Mouse (Mus musculus) left cerebral cortex, adult 2 months (tissue): Measurements from ENCODE around the gene App. TPM values are rescaled to one million over a fixed set of nuclear protein-coding genes. Genes with fewer than 3 reads are reported as not detected.
A peak's percentile ranks its signal among the peaks of the same experiment; 100 is the strongest.

Experiments
- DNase-seq, 2 experiments: peaks; one replicate each; pipeline ENCODE4 v3.0.0; 2021 to 2022; ENCODE audit warnings: low spot score in 2 of 2, mixed read lengths in 1 of 2; ENCODE audit errors: extremely low spot score in 1 of 2
- H3K27ac ChIP-seq: fragments of 200-600 bp; 2 replicates; pipeline ENCODE4 v1.8.1; 2022
- H3K4me3 ChIP-seq: fragments of 200-600 bp; 2 replicates; pipeline ENCODE4 v1.8.1; 2022
- CTCF ChIP-seq: fragments of 200-600 bp; IDR thresholded peaks from 2 replicates; pipeline ENCODE4 v1.8.1; 2022; ENCODE audit warnings: antibody characterized with exemption, mild to moderate bottlenecking, moderate library complexity
- intact Hi-C: fragments of 180-260 bp; cut with DNase I; formaldehyde crosslinking; loops from one replicate; pipeline ENCODE4 v1.15.1; 2025
- total RNA-seq, 2 experiments: library from RNA; stranded (reverse); gene quantifications; 2 replicates each; pipeline ENCODE4 v1.2.3; 2021

App gene
- total RNA-seq, 2 experiments from 2014 or later = 1,405 to 1,415 TPM

DNA sequence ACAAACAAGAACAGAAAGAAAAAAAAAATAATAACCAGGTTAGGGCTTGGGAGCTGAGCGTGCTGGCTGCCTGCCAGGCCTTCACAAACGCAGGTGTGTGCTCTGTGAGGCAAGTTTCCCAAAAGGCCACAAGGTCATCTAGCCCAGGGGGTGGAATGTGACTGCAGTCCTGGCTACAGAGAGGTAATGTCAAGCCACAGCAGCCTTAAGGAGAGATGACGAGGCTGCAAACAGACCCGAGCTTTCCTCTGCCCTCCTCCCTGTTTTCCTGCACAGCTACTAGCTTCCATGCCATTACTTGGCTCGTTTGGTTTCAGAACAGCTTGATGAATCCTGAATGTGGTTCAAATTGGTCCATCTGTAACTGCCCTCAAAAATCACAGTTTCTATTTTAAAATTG, 4.7 kb downstream of the App start:
- Histone ChIP-seq H3K27ac (peak overlapping the region; percentile 6; the same call in 1 of the 2 replicates), H3K4me3 (peak overlapping the region; percentile 11; the same call in 1 of the 2 replicates)
- TF ChIP-seq CTCF = no peak
- DNase-seq = no peak
- intact Hi-C loops = no loop called here

DNA sequence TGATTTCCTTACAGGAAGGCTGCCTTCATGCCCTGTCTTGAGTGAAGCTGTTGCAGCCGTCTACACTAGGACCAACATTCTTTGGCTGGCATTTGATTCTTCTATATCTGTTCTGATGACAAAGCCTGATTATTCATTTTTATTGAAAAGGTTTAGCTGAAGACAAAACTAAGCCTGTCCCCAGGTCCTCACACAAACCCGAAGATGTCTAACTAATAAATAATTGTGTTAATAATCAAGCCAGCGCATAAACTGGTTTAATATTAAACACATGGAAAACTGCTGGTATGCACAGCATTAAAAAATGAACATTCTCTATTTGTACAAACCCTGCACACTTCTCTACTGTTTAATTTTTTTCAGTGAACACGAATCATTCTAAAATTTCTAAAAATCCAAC, 7.4 kb downstream of the App start:
- H3K27ac ChIP-seq = no peak overlapping the region
- TF ChIP-seq CTCF = no peak
- intact Hi-C loops = no loop called here
- DNase-seq = no peak
- H3K4me3 ChIP-seq = no peak overlapping the region

DNA sequence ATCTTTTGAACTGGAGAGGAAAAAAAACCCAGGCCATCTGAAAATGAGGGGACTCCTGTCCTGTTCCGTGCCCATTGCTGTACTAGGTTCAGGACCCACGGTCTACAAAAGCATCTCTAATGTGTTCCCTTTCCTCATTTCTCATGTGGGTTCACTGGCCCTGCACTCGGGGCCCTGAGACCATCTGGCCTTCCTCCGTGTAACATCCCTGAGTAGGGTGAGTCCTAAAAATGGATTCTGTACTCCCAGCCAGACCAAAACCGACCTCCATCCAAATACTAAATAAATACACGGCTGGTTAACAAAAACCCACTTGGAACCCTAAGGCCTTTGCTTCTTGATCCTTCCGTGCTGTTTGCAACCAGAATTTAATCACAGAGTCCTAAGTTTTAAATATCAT, 7.9 kb downstream of the App start:
- H3K4me3 ChIP-seq = no peak overlapping the region
- H3K27ac ChIP-seq = no peak overlapping the region
- TF ChIP-seq CTCF = no peak
- intact Hi-C loops = no loop called here
- no peak for DNase-seq

DNA sequence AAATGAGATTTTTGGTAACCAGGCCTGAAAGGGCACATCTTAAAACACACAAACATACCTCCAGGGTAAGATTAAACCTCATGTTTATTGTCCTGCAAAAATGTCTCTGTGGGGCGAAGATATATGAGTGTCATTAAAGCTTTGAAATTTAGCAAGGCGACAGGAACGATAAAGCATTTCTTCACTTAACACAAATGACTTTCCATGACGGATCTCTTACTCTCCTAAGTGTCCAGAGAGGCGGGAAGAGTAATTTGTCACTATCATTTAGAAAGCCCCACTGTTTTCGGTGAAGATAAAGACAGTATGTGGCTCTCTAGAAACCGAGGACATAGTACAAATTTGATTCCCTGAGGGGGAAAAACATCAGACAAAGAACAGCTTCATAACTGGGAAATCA, 8.4 kb downstream of the App start:
- TF ChIP-seq CTCF = no peak
- DNase-seq = no peak
- Histone ChIP-seq H3K27ac (no peak overlapping the region), H3K4me3 (no peak overlapping the region)
- intact Hi-C loops = no loop called here

DNA sequence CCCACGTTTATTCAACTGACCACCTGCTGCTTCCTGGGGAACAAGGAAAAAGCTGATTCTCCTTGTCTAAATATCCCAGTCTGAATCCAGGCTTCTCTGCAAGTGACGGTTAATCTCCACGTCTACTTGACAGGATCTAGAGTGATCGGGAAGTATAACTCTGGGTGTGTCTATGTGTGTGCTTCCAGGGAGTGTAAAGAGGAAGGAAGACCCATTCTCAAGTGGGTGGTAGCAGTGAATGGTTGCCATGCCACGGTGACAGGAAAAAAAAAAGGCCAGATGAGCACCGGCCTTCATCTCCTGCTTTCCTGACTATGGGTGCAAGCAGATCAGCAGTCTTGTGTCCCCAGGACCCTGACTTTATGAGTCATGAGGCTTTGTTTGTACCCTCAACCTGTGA, 10.8 kb downstream of the App start:
- DNase-seq = no peak
- intact Hi-C loops = no loop called here
- no peak for TF ChIP-seq CTCF

DNA sequence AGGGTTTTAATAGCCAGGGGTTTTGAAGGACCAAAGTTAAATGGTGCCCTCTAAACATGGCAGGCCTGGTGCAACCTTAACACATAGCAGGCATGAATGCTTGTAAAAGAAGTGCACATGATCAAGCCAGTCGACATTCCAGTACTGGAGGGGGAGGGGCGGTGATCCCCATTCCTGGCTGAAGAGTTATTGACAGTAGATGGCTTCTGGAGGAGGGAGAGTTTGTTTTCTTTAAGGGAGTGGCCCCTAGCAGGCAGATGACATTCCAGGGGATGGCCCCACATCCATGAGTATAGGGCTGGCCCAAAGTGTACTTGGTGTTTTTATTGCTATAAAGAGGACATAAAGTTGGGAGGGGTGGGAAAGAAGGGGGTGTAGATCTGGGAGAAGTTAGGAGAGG, 13.4 kb downstream of the App start:
- no peak for TF ChIP-seq CTCF
- DNase-seq = no peak
- H3K4me3 ChIP-seq = no peak overlapping the region
- intact Hi-C loops = no loop called here
- no peak overlapping the region for H3K27ac ChIP-seq

More for the DNA sequence above, 10.8 kb downstream of the App start:
- Histone ChIP-seq H3K27ac (no peak overlapping the region), H3K4me3 (no peak overlapping the region)

DNA sequence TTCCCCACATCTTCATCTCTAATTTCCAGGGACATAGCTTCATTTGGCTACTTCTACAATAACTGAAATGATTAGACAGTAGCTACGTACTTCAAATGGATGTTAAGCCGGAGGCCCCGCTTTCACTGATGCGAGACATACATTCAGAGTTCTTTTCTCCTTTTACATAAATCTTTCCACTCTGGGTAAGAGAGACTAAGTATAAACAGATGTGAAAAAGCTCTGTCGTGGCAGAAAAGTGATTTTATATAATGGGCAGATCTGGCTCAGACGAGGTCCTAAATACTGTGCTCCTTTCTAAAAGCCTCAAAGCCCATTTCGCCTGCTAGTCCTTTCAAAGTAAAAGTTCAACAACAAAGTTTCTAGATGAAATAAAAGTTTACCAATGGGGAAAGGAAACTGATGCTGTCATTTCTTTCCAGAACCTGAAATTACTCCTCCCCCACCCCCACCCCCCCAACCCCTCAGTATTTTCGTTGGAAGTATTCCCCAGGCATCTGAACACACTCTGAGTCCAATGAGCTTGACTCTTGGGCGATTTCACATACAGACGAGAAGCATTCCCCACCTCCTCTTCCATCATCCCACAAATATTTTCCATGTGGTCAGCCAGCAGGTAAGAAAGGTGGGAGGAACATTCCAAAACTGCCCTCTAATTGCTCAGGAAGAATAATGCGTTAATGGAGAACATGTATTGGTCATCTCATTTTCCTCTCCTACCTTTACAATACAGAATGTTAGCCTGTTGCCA, 15.6 kb downstream of the App start:
- no peak for TF ChIP-seq CTCF
- intact Hi-C loops = no loop called here
- DNase-seq = no peak
- Histone ChIP-seq H3K27ac (no peak overlapping the region), H3K4me3 (no peak overlapping the region)

DNA sequence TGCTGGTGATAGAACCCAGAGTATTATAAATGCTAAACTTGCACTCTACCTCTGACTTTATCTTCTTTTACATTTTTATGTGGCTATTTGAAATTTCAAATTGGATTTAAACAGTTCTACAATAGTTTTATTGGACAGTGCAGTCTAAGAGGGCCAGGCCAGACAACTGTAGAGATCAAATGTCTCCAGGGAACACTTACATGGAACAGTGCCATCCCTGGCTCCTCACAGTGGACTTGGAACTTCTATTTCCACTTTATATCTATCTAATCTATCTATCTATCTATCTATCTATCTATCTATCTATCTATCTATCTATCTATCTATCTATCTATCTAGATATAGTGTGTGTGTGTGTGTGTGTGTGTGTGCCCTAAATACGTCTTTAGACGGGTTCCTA, 16.4 kb downstream of the App start:
- no peak for DNase-seq
- Histone ChIP-seq H3K4me3 (no peak overlapping the region), H3K27ac (no peak overlapping the region)
- TF ChIP-seq CTCF = no peak
- intact Hi-C loops = no loop called here

DNA sequence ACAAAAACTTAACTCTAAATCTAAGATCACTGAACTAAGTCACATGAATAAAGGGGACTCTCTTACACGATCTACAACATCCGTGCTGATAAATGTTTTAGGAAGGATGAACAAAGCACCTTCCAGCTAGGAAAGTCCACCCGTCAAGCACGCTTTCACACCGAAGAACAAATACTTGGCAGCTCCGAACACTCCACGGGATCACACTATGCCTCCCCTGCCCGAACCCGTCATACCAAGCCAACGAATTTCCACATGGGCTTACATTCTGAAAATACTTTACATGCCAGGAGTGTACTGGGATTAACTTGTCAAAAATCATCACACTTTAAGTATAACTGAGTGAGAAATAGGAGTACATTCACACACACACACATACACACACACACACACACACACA, 17.7 kb downstream of the App start:
- TF ChIP-seq CTCF = no peak
- intact Hi-C loops = no loop called here
- DNase-seq = no peak
- no peak overlapping the region for H3K4me3 ChIP-seq
- no peak overlapping the region for H3K27ac ChIP-seq

DNA sequence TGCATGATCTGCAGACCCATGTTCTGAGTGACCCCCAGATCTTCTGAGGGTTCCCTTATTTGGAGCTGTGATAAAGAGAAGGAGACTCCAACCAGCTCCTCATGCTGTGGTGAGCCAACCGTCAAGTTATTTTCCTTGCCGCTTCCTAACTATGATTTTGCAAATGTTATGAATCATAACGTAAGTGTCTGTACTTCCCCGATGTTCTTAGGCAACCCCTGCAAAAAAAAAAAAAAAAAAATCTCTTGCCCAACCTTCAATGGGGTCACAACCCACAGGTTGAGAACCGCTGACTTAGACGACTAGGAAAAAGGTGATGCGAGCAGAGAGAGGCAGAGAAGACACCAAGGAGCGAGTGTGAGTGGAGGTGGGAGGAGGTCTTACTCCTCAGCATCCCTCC, 21.1 kb downstream of the App start:
- no peak for DNase-seq
- H3K27ac ChIP-seq = no peak overlapping the region; the same call in 1 of the 2 replicates
- intact Hi-C loops = no loop called here
- no peak overlapping the region for H3K4me3 ChIP-seq
- no peak for TF ChIP-seq CTCF

DNA sequence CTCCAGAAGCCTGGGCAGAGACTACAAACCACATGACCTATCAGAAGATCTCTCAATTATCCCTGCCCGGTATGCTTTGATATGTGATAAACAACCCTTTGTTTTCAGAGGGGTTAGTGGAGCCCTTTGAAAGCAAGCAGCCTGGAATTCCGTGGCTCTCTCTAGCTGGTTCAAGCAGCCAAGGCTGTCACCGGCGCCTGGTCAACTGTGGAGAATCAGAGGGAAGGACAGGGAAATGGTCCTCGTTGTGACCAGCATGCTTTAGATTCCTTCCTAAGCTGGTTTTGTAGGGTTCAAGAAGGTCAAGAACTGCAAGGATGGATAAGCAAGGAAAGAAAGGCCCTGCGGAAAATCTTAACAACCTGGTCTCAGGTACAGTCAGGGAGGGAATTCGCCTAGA, 21.9 kb downstream of the App start:
- H3K27ac ChIP-seq = peak overlapping the region; percentile 48; the same call in 1 of the 2 replicates
- DNase-seq = no peak
- no peak overlapping the region for H3K4me3 ChIP-seq
- intact Hi-C loops = no loop called here
- no peak for TF ChIP-seq CTCF

DNA sequence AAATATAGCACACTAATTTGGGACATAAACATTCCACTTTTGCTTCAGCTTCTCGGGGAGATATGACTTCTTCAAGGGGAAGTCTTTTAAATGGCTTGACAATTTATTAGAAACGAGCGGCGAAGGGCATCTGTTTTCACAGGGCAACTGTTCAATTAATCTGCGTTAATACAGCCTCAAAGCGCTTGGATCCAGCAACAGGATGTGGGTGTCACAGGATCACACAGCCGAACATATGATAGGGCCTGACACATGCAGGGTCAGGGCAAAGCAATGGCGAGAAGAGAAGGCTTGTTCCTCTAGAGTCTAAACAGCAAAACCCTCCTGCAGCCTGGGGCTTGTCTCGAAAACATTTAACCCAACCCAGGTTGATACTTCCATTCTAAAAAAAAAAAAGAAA, 22.7 kb downstream of the App start:
- no peak for TF ChIP-seq CTCF
- DNase-seq = no peak
- intact Hi-C loops = no loop called here
- Histone ChIP-seq H3K27ac (no peak overlapping the region; the same call in 1 of the 2 replicates), H3K4me3 (no peak overlapping the region)

DNA sequence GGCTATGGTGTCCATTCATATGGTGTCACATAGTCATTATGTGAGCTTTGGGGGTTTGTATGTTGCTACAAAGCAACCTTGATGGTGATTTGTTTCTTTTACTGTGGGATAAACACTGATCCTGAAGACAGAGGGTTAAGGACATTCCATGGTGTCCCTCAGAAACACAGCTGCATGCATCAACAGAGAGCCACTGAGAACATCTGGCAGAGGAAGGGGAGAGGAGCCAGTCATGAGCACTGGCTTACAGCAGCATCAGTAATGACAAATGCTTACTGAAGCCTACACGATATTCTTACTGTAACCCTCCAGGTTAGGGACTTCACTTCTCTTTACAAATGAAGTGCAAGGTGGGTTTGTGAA, 24.1 kb downstream of the App start:
- no peak for DNase-seq
- intact Hi-C loops = no loop called here
- no peak overlapping the region for H3K4me3 ChIP-seq
- no peak for TF ChIP-seq CTCF
- no peak overlapping the region for H3K27ac ChIP-seq
